Mouse (Mus musculus) skeletal muscle tissue, adult 2 months (tissue): ENCODE results near the gene Ins1.

ENCODE experiments used
- DNase-seq: peaks from one replicate; pipeline ENCODE4 v3.0.0-alpha.2; 2012; ENCODE audit warnings: low read depth, low spot score

Gene Ins1

GRCm38 (mm10) chr19:52263997-52264396 lies at the start of gene Ins1:
Ins1 (plus strand) TSS chr19:52264297.
- no peak for DNase-seq
